Mouse (Mus musculus) erythroblast, adult 5-6 weeks (primary cell): ENCODE measurements around the gene Prr13. TPM values are rescaled to one million over a fixed set of nuclear protein-coding genes. Genes with fewer than 3 reads are reported as not detected.

Experiments used
- ATAC-seq: replicated peaks from 2 replicates; pipeline ENCODE4 v1.8.0; 2016; ENCODE audit warnings: moderate number of reproducible peaks, mild to moderate bottlenecking, moderate TSS enrichment, inconsistent platforms; ENCODE audit not compliant: poor library complexity, low FRiP score, severe bottlenecking
- total RNA-seq, 2 experiments: library from RNA; stranded (forward) in 1 of 2; stranded (reverse) in 1 of 2; fragments of 150-400 nt in 1 of 2; fragments of 200-764, 138-1000 nt in 1 of 2; gene quantifications; 2 replicates each; pipeline versions ENCODE4 v1.2.3 to v1.2.4; 2015 to 2017; ENCODE audit warnings: low replicate concordance in 2 of 2

Prr13 gene
- total RNA-seq, 2 experiments from 2014 or later, result 64.5 to 70.9 TPM

DNA sequence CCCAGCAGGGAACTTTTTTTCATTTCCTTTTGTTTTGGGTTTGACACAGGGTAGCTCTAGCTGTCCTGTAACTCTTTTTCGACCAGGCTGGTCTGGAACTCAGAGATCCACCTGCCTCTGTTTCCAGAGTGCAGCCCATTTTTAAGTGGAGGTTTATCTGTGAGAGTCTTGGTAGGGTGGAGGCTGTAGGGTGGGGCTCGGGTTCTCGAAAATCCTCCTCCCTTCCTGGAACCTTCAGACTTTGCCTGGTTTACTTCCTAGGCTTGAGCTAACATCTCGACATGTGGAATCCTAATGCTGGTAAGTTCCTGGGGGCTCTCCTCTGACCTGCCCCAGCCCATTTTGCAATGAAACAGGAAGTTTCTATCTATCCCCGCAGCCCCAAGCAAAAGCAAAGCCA is 1.0 kb downstream of the Prr13 start:
- peak; percentile 62 for ATAC-seq

DNA sequence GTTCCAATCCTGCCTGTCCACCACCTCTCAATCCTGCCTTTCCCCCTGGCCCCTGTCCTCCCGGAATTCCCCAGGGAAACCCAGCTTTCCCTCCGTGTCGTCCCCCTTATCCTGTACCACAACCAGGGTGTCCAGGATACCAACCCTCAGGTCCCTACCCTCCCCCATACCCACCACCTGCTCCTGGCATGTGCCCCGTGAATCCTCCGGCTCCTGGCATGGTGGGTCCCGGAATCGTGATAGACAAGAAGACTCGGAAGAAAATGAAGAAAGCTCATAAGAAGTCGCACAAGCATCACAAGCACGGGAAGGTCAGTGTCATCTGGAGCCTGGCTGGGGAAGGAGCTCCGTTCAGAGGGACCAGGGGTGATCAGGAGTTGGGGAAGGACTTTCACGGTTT is 1.6 kb downstream of the Prr13 start:
- no peak for ATAC-seq

DNA sequence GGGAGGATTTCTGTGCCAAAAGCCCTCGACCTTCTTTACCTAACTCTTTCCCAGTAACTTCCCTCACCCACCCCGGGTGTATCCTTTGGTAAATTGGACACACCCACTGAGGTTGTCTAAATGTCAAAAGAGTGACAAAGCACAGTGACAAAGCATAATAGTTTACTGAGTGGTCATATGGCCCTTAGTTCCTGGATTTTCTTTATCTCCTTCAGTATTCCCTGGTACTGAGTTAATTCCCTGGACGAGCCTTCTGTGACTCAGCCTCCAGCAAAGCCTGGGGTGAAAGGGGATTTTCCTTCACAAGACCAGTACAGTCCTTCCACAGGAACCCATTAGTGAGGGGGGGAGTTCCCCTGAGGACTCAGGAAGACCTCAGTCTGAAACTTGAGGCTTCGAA is 2.1 kb downstream of the Prr13 start:
- ATAC-seq, result peak; percentile 48

DNA sequence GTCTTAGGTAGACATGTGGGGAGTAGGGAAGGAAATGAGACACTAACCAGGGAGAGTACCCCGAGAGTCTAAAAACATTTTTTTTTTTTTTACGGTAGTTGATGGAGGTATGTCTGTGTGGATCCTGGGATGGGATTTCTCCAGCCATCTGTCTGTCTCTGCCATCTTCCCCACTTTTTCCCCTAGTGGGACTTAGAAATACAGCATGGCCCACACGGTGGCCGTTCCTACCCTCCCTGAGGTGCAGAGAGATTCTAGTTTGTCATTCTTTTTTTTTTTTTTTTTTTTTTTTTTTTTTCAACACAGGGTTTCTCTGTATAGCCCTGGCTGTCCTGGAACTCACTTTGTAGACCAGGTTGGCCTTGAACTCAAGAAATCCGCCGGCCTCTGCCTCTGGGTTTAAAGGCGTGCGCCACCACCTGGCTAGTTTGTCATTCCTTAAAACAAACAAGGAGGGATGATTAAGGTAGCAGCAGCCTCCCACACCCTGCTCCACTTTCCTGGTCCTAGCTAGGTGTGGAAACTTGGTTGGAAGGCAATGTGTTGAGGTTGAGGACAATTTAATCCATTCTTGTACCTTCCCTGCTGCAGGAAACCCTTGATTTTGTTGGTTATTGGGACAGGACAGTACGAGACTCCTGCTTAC is 2.7 kb downstream of the Prr13 start:
- no peak for ATAC-seq

DNA sequence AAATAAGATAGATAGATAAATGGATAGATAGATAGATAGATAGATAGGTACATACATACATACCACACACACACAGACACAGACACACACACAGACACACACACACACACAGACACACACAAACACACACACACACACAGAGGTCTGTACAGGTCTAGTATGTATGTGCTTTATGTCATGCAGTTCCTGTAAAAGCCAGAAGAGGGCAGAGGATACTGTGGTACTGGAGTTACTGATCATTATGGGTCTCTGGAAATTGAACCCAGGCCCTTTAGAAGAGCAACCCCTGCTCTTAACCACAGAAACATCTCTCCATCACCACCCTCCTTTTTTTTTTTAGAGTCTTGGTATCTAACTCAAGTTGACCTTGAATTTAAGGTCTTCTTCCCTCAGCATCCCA is 4.8 kb downstream of the Prr13 start:
- ATAC-seq, result peak; percentile 57

DNA sequence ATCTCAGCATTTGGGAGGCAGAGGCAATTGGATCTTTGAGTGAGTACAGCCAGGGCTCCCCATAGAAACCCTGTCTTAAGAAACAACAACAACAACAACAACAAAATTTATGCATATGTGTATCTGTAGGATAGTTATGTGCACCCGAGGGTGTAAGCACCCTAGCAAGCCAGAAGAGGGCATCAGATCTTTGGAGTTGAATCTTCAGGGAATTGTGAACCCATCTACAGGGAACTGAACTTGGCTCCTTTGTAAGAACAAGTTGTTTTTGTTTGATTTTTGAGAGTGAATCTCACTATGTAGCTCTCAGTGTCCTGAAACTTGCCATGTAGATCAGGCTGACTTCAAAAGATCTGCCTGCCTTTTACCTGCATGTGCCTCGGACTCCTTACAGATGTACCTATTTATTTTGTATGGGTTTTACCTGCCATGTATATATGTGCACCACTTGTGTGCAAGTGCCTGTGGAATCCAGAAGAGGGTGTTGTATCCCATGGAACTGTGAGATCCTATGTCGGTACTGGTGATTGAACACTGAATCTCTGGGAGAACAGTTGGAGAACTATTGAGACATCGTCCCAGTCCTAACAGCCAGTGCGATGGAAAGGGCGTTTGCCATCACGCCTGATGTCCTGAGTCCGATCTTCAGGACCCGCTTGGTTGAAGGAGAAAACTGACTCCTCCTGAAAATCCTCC is 10.0 kb downstream of the Prr13 start:
- no peak for ATAC-seq

DNA sequence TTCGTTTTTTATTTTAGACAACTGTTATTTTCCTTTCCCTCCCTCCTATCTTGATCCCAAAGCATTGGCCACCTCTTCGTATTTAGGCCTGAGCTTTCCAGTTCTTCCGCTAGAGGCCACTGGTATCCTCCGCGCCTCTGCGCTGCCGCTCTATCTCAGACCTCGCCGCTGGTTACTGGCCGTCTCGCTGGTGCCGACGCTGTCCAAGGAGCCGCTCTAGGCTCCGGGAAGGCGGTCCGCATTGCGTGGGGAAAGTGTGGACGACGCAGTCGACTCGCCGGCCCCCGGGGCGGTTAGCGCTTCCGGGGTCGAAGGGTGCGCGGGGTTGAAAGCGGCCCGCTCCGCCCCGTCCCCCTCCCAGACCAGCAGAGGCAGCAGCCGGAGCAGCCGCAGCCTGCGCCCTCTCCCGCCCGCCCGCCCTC is 11.4 kb downstream of the Prr13 start, which contains the start of gene Pcbp2:
Pcbp2 (plus strand) TSS at position 357 of the 422 bp plus-strand sequence.
- ATAC-seq, result peak; percentile 99

DNA sequence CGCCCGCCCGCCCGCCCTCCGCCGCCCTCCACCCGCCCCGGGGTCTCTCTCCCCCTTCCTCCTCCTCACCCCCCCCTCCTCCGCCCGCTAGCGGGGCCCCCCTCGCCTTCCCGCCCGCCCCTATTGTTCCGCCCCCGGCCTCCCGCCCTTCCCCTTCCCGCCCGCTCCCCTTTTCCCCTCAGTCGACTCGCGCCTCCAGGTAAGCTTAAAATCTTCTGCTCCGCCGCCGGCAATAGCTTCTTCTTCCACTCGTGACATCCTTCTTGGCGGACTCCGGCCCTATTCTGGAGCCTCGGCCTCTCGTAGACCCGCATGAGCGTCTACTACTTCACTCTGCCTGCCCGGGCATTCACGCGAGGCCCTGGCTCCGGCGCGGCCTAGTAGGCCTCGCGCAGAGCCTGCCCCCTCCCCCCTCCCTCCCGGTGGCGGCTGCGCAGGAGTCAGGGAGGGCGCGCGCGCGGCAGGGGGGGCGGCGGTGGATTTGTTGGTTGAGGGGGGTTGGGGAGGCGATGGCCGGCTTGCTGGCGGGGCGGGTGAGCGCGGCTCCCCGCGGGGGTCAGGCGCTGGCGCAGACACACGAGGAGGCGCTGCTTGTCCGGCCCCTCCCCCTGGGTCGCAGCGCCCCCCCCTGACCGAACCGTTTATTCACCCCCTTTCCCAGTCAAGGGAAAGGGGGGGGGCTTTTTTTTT is 11.9 kb downstream of the Prr13 start:
- peak; percentile 65 for ATAC-seq

DNA sequence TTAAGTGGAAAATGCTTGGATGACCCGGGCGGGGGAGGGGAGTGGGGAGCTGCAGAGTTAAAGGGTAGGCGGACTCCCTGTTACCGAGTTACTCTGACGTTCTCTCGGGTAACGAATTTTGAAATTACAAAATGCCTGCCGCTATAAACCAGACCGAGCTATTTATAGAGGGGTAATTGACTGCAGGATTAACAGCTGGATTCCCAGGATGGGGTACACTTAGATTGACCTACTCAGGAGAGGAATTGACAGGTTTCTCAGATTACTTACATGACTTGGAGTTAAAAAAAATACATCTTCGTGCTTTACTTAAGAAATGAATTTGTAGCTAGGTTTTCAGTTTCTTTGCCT is 12.4 kb downstream of the Prr13 start:
- no peak for ATAC-seq

DNA sequence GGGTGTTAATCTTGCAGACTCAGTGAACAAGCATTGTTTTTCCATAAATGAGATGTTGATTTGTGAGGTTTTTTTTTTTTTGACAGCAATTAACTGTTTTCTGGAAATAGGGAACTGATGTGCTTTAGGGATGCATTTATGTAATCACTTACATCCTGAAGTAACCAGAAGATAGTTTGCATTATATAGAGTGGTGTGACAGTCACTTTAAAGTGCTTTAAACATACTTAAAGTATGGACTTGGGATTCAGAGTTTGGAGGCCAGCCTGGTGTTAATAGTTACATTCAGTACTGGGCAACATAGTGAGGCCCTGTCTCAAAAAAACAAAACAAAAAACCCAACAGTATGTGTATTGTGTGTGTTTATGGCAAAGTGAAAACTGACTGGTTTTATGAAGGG is 12.9 kb downstream of the Prr13 start:
- ATAC-seq, result no peak

DNA sequence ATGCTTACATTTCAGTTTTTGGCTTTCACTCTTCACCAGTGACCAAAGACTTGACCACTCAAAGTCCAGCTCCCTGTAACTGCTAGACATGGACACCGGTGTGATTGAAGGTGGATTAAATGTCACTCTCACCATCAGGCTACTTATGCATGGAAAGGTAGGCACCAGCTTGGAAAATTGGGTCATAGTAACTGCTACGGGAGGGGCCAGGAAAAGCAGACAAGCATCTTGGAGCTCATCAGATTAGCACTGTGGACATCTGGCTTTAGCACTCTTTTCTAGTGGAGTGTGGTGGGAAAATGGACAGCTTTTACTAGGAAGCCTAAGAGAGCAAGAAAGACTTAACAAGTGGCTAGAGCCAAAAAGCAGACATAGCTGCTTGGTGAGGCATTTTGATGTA is 14.4 kb downstream of the Prr13 start:
- ATAC-seq, result no peak

DNA sequence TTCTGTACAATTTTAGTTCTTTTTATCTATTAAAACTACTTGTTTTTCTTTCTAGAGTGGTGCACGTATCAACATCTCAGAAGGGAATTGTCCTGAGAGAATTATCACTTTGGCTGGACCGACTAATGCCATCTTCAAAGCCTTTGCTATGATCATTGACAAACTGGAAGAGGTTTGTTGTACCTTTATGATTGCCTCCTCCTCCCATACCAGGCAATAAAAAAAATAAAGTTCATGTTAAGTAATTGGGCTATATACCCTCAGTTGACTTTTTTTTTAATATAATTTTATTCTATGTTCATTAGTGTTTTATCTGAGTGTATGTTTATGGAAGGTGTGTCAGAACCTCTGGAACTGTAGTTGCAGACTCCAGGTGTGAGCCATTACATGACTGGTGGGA is 15.7 kb downstream of the Prr13 start:
- no peak for ATAC-seq

DNA sequence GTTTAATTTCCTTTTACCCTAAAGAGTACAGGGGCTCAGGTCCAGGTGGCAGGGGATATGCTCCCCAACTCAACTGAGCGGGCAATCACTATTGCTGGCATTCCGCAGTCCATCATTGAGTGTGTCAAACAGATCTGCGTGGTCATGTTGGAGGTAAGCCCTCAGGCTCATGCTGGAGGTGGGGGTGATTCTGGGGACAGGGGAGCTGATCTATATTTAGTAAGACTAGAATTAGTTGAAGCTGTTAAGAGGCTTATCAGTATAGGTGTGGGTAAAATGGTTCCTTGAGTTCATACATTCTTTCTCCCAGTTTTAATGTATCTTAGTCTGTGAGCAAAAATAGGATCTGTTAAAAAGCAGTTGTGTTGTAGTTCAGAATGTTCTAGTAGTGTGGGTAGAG is 24.3 kb downstream of the Prr13 start:
- ATAC-seq, result no peak

DNA sequence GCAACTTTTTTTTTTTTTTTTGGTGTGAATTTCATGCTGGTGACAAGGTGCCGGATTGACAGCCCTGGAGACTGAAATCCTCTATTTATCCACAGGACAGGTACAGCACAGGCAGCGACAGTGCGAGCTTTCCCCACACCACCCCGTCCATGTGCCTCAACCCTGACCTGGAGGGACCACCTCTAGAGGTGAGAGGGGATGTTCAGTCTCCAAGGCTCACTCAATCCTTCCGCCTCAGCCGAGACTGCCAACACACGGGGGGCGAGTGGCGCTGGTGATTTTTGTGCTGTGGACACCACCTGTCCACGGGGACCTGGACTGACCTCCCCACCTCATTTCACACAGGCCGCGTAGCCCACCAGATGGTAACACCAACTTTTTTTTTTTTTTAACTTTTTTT is 27.0 kb downstream of the Prr13 start:
- ATAC-seq, result 0 out of 2 replicates have a peak, but pooled peaks have one; percentile 35

DNA sequence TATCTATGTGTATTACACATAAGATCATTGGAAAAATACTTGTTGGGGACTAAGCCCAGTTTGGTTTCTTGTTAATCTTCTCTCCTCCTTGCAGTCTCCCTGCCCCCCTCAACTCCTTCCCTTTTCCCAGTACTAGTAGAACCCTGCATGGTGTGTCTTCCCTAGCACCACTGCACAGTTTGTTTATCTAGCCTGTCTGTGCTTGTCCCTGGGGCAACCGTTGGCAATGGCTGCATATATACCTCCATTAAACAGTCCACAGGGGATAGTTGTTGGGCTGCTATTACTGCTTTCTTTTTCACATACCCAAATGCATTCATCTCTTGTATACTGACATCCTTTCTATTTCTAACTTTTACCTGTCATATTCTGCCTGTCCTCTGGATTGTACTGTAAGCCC is 28.8 kb downstream of the Prr13 start:
- no peak for ATAC-seq

DNA sequence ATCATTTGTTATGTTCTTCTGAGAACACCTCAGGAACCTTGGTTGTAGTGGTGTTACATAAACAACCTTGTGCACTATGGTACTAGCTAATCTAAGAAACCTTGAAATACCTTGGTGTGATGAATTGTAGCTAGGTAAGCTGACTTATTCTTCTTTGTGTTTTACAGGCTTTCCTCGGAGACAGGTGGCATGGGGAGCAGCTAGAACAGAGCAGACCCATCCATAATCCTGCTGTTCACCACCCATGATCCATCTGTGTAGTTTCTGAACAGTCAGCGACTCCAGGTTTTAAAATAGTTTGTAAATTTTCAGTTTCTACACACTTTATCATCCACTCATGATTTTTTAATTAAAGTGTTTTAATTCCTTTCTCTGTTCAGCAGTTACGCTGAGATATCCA is 39.5 kb downstream of the Prr13 start:
- ATAC-seq, result no peak

DNA sequence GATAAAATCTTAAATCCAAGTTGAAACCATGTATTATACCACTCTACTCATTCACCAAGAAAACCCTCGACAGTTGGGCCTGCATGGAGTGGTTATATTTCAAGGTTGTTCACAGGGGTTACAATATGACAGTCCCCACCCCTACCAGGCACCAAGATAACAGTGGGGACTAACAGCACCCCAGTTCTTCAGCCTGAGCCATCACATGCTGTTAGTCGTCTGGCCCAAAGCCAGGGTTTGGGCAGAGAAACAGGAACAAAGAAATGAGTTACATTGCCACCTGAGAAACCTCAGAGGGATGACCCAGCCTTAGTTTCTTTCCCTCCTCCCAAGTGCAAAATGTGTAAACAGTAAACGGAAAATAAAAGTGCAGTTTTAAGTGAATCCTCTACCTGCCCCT is 40.5 kb downstream of the Prr13 start:
- no peak for ATAC-seq

DNA sequence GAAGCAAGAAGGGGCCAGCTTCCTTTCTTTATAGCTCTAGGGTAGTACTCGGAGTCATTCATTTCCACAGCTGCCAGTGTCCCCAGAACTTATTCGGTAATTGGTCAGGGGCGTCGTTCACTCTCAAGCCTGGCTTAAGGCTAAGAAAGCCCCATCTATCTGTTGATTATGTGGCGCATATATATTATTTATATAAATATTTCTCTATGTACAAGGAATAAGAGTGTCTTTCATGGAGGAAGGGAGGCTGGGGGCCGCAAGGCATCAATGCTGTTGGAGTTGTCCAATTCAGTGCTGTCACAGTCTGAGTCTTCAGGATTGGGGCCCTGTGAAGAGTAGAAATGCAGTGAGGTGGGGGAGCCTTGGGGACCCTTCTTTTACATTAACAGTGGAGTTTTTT is 41.0 kb downstream of the Prr13 start:
- no peak for ATAC-seq

DNA sequence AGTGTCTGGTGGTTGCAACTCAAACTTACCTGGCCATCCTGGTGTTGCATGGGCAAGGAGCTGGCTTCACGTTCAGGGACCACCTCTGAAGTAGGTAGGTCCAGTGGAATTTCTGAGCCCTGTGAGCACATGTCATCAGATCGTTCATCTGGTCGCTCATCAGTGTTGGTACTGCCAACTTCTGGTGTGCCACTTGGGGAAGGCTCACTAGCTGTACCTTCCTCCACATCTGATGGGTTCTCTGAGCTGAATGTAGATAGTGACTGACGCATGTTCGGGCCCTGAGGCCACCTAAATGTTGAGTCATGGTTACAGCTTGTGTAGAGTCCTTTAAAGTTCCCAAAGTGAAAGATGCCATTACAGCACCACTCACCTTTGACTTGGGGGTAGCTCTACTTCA is 41.7 kb downstream of the Prr13 start:
- no peak for ATAC-seq

DNA sequence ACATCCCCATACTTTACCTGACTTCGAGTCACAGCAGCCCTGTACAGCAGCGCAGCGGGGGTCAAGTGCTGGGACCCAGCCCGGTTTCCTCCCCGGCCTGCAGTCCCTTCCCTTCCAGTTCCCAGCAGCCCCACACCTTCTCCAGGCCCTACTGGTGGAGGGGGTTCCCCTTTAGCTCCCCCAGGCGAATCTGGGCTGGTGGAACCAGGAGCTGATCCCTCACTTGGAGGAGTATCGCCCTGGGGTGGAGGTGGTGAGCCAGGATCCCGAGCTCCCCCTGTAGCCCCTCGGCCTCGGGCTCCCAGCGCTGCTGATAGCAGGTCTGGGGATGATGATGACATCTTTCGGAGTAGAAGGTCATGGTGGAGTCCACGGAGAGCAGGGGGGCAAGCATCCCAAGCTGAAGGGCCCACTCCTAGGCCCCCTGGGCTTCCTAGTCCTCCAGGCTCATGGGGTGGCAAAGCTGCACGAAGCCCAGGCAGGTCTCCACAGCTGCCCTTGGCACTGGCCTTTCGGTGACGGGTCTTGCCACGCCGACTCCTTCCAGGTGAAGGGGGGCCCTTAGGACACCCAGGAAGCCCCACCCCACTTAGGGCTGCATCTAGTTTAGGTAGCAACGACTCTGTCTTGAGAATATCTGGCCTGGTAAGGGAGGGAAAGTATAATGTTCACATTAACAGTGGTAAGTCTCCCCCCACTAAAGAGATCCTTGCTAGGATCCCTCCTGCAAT is 42.4 kb downstream of the Prr13 start:
- no peak for ATAC-seq
